Mouse (Mus musculus): ENCODE measurements around the gene Ptprg.

Gene Ptprg

GRCm38 (mm10) chr14:11684104-11684503 is 130.8 kb downstream of the Ptprg start:
- DNase-seq (ENCODE audit: low read depth, low spot score): no peak

GRCm38 (mm10) chr14:11687541-11687940 is 134.2 kb downstream of the Ptprg start:
- DNase-seq (ENCODE audit: low read depth, low spot score): no peak

GRCm38 (mm10) chr14:11688142-11688541 is 134.8 kb downstream of the Ptprg start:
- no peak for DNase-seq (ENCODE audit: low read depth, low spot score)

GRCm38 (mm10) chr14:11690066-11690465 is 136.7 kb downstream of the Ptprg start:
- no peak for DNase-seq (ENCODE audit: low read depth, low spot score)

GRCm38 (mm10) chr14:11691531-11691930 is 138.2 kb downstream of the Ptprg start:
- DNase-seq (ENCODE audit: low read depth, low spot score): no peak

GRCm38 (mm10) chr14:11698880-11699279 is 145.5 kb downstream of the Ptprg start:
- DNase-seq (ENCODE audit: low read depth, low spot score): no peak

GRCm38 (mm10) chr14:11699654-11700053 is 146.3 kb downstream of the Ptprg start:
- no peak for DNase-seq (ENCODE audit: low read depth, low spot score)

GRCm38 (mm10) chr14:11701516-11702249 is 148.4 kb downstream of the Ptprg start:
- no peak for DNase-seq (ENCODE audit: low read depth, low spot score)

GRCm38 (mm10) chr14:11702770-11703477 is 149.6 kb downstream of the Ptprg start:
- no peak for DNase-seq (ENCODE audit: low read depth, low spot score)

GRCm38 (mm10) chr14:11704871-11705270 is 151.5 kb downstream of the Ptprg start:
- no peak for DNase-seq (ENCODE audit: low read depth, low spot score)

- DNase-seq (ENCODE audit: low read depth, low spot score): no peak
Observed at GRCm38 (mm10) chr14:11709352-11709751, 156.0 kb downstream of the Ptprg start.

- DNase-seq (ENCODE audit: low read depth, low spot score): no peak
Observed at GRCm38 (mm10) chr14:11709798-11710197, 156.5 kb downstream of the Ptprg start.

- no peak for DNase-seq (ENCODE audit: low read depth, low spot score)
Observed at GRCm38 (mm10) chr14:11710410-11711122, 157.2 kb downstream of the Ptprg start.

GRCm38 (mm10) chr14:11712146-11712545 is 158.8 kb downstream of the Ptprg start:
- no peak for DNase-seq (ENCODE audit: low read depth, low spot score)

- DNase-seq (ENCODE audit: low read depth, low spot score): no peak
Observed at GRCm38 (mm10) chr14:11716230-11716629, 162.9 kb downstream of the Ptprg start.

- DNase-seq (ENCODE audit: low read depth, low spot score): no peak
Observed at GRCm38 (mm10) chr14:11718201-11718600, 164.9 kb downstream of the Ptprg start.

GRCm38 (mm10) chr14:11719259-11719658 is 165.9 kb downstream of the Ptprg start:
- DNase-seq (ENCODE audit: low read depth, low spot score): no peak

GRCm38 (mm10) chr14:11722101-11722500 is 168.8 kb downstream of the Ptprg start:
- no peak for DNase-seq (ENCODE audit: low read depth, low spot score)

GRCm38 (mm10) chr14:11723876-11724275 is 170.5 kb downstream of the Ptprg start:
- no peak for DNase-seq (ENCODE audit: low read depth, low spot score)

GRCm38 (mm10) chr14:11731223-11731920 is 178.0 kb downstream of the Ptprg start:
- no peak for DNase-seq (ENCODE audit: low read depth, low spot score)

- DNase-seq (ENCODE audit: low read depth, low spot score): no peak
Observed at GRCm38 (mm10) chr14:11732376-11732775, 179.0 kb downstream of the Ptprg start.

- no peak for DNase-seq (ENCODE audit: low read depth, low spot score)
Observed at GRCm38 (mm10) chr14:11743726-11744125, 190.4 kb downstream of the Ptprg start.

Measured in retina, postnatal 7 days (tissue).